Mouse (Mus musculus) layer of hippocampus, adult 2 months (tissue): ENCODE measurements at regions not wholly inside any gene's neighbourhood (a gene's known extent, or its start where the extent isn't known, plus 50 kb on each side); places are given as distances from the start of the nearest gene placed in this dataset.

Experiments used
- DNase-seq, 2 experiments: peaks; one replicate each; pipeline ENCODE4 v3.0.0; 2022; ENCODE audit warnings: low spot score in 2 of 2
- H3K27ac ChIP-seq: fragments of 200-600 bp; 2 replicates; pipeline ENCODE4 v1.8.1; 2022
- H3K4me3 ChIP-seq: fragments of 200-600 bp; 2 replicates; pipeline ENCODE4 v1.8.1; 2022; ENCODE audit warnings: mild to moderate bottlenecking
- CTCF ChIP-seq: fragments of 200-600 bp; conservative IDR thresholded peaks from 2 replicates; pipeline ENCODE4 v1.8.1; 2022; ENCODE audit warnings: antibody characterized with exemption, mild to moderate bottlenecking, moderate library complexity

GRCm38 (mm10) chr13:112010464-112010863 lies 201.7 kb upstream of the Map3k1 start:
- DNase-seq: no peak
- Histone ChIP-seq H3K27ac (no peak overlapping the region), H3K4me3 (no peak overlapping the region)
- TF ChIP-seq CTCF: no peak

- no peak for DNase-seq
- no peak for TF ChIP-seq CTCF
- H3K27ac ChIP-seq: no peak overlapping the region
- H3K4me3 ChIP-seq: no peak overlapping the region
Observed at GRCm38 (mm10) chr13:112012640-112013039, 203.8 kb upstream of the Map3k1 start.

GRCm38 (mm10) chr13:112015083-112015482 lies 206.3 kb upstream of the Map3k1 start:
- H3K4me3 ChIP-seq: no peak overlapping the region
- TF ChIP-seq CTCF: no peak
- H3K27ac ChIP-seq: no peak overlapping the region
- DNase-seq: no peak

- no peak for DNase-seq
- TF ChIP-seq CTCF: no peak
- no peak overlapping the region for H3K27ac ChIP-seq
- H3K4me3 ChIP-seq: no peak overlapping the region
Observed at GRCm38 (mm10) chr13:112016280-112016679, 207.5 kb upstream of the Map3k1 start.

GRCm38 (mm10) chr13:112018497-112019281 lies 209.9 kb upstream of the Map3k1 start:
- Histone ChIP-seq H3K4me3 (no peak overlapping the region), H3K27ac (no peak overlapping the region)
- no peak for TF ChIP-seq CTCF
- no peak for DNase-seq

- H3K4me3 ChIP-seq: no peak overlapping the region
- no peak for TF ChIP-seq CTCF
- DNase-seq: no peak
- H3K27ac ChIP-seq: no peak overlapping the region
Observed at GRCm38 (mm10) chr13:112019575-112019974, 210.8 kb upstream of the Map3k1 start.

GRCm38 (mm10) chr13:112023171-112023570 lies 214.4 kb upstream of the Map3k1 start:
- TF ChIP-seq CTCF: no peak
- no peak for DNase-seq
- H3K27ac ChIP-seq: no peak overlapping the region

GRCm38 (mm10) chr13:112024667-112025585 lies 216.1 kb upstream of the Map3k1 start:
- no peak overlapping the region for H3K27ac ChIP-seq
- H3K4me3 ChIP-seq: no peak overlapping the region
- TF ChIP-seq CTCF: no peak
- DNase-seq: no peak

More at GRCm38 (mm10) chr13:112023171-112023570, 214.4 kb upstream of the Map3k1 start:
- no peak overlapping the region for H3K4me3 ChIP-seq

- TF ChIP-seq CTCF: no peak
- Histone ChIP-seq H3K4me3 (no peak overlapping the region), H3K27ac (no peak overlapping the region)
- DNase-seq: no peak
Observed at GRCm38 (mm10) chr13:112025586-112025950, 216.8 kb upstream of the Map3k1 start.

- no peak overlapping the region for H3K27ac ChIP-seq
- no peak overlapping the region for H3K4me3 ChIP-seq
- no peak for TF ChIP-seq CTCF
- no peak for DNase-seq
Observed at GRCm38 (mm10) chr13:112027736-112028135, 218.9 kb upstream of the Map3k1 start.

- no peak overlapping the region for H3K27ac ChIP-seq
- DNase-seq: no peak
- TF ChIP-seq CTCF: no peak
- no peak overlapping the region for H3K4me3 ChIP-seq
Observed at GRCm38 (mm10) chr13:112031061-112031460, 222.3 kb upstream of the Map3k1 start.

GRCm38 (mm10) chr13:112031631-112032320 lies 223.0 kb upstream of the Map3k1 start:
- no peak for DNase-seq
- no peak for TF ChIP-seq CTCF
- H3K4me3 ChIP-seq: no peak overlapping the region
- H3K27ac ChIP-seq: no peak overlapping the region

- no peak overlapping the region for H3K27ac ChIP-seq
- DNase-seq: no peak
- no peak for TF ChIP-seq CTCF
- no peak overlapping the region for H3K4me3 ChIP-seq
Observed at GRCm38 (mm10) chr13:112037731-112038380, 229.1 kb upstream of the Map3k1 start.
